Mouse (Mus musculus) brain, embryonic 14.5 days (tissue): Measurements from ENCODE around the gene Mbnl2.

ENCODE experiments used
- CTCF ChIP-seq: fragments of 200-500 bp; IDR thresholded peaks from 2 replicates; pipeline ENCODE4 v1.5.1; 2012; ENCODE audit warnings: inconsistent platforms, mild to moderate bottlenecking, moderate library complexity, borderline replicate concordance; ENCODE audit not compliant: insufficient read depth, insufficient read length; ENCODE audit errors: extremely low read depth
- POLR2A ChIP-seq: fragments of 200-500 bp; IDR thresholded peaks from 2 replicates; pipeline ENCODE4 v1.6.1; 2012; ENCODE audit warnings: mild to moderate bottlenecking, inconsistent platforms, borderline replicate concordance; ENCODE audit not compliant: poor library complexity, insufficient read depth, insufficient read length, severe bottlenecking; ENCODE audit errors: extremely low read depth

DNA sequence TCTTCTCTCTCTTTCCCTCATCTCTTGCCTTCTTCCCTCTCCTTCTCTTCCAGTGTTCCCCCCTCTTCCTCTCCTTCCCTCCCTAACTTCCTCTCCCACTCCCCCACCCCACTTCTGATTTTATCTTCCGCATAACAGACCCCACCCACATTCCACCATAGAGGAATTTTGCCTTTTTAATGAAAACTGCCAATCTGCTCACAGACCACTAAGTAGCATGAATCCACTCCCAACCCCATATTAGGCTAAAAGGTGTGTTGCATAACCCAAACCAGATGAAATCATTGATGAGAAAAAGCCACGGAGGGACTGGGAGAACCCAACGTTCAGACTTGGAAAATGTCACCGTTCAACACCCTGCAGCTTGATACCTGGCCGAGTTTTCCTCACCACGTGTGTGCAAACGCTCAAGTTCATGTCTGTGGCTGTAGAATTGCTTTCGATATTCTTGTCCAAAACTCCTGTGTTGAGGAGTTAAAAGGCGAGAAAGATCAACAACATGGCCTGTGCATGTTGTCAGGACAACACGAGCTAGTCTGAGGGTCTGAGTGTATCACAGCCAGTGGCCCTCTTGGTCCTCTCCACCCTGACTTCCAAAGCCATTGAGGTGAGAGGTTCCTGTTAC is 13.0 kb downstream of the Mbnl2 start:
- TF ChIP-seq CTCF (no peak), POLR2A (no peak)
